Mouse (Mus musculus) activated CD4-positive, CD25-positive, alpha-beta regulatory T cell, adult 4 months (primary cell): Measurements from ENCODE around the gene Was. TPM values are rescaled to one million over a fixed set of nuclear protein-coding genes. Genes with fewer than 3 reads are reported as not detected.
"Not testable (repeated sequence)": the region's sequence is repeated elsewhere in the genome, so short reads cannot be mapped to it uniquely, and the experiment has no call there.

Experiments
- ATAC-seq: one replicate; pipeline ENCODE4 v1.8.0; 2017
- polyA plus RNA-seq, 2 experiments: library from polyadenylated mRNA; unstranded; fragments of 100-300 nt; shearing (Covaris generic); gene quantifications; one replicate each; pipeline ENCODE4 v1.2.1; 2017

Was gene
- polyA plus RNA-seq, 2 experiments from 2014 or later = 24.0 to 27.4 TPM

GRCm38 (mm10) chrX:8073881-8074429 is 16.3 kb downstream of the Was start:
- peak; percentile 3 for ATAC-seq

- no peak for ATAC-seq
Observed at GRCm38 (mm10) chrX:8069166-8069565, 21.1 kb downstream of the Was start.

GRCm38 (mm10) chrX:8051044-8051781 is 39.1 kb downstream of the Was start:
- ATAC-seq = not testable (repeated sequence)

- no peak for ATAC-seq
Observed at GRCm38 (mm10) chrX:8033009-8033408, 57.3 kb downstream of the Was start.

Other genes with a start within 250 kb of the Was start
- 10 to 100 TPM; 15.4 to 21.1 TPM for gene Otud5, start 249.1 kb downstream of the Was start, polyA plus RNA-seq
- gene Pim2, start 212.2 kb downstream of the Was start, polyA plus RNA-seq = 10 to 100 TPM; 37.5 to 40.7 TPM
- 10 to 100 TPM; 11.3 to 17.3 TPM for gene Slc35a2, start 206.5 kb downstream of the Was start, polyA plus RNA-seq
- 100 to 1,000 TPM in 1 of 2 experiments, 10 to 100 TPM in 1; 88.7 to 101 TPM for gene Pqbp1, start 191.2 kb downstream of the Was start, polyA plus RNA-seq
- gene Timm17b, start 191.1 kb downstream of the Was start, polyA plus RNA-seq = 10 to 100 TPM; 95.9 to 96.8 TPM
- gene Gm10491, start 182.7 kb downstream of the Was start, polyA plus RNA-seq = not detected
- gene Gm10490, start 181.0 kb downstream of the Was start, polyA plus RNA-seq = not detected
- gene Pcsk1n, start 170.7 kb downstream of the Was start, polyA plus RNA-seq = not detected
- not detected for gene Eras, start 161.9 kb downstream of the Was start, polyA plus RNA-seq
- 10 to 100 TPM in 1 of 2 experiments, 1 to 10 TPM in 1; 8.7 to 10.0 TPM for gene Hdac6, start 142.6 kb downstream of the Was start, polyA plus RNA-seq
- 10 to 100 TPM; 28.9 to 29.6 TPM for gene Gata1, start 112.4 kb downstream of the Was start, polyA plus RNA-seq
- gene Glod5, start 72.0 kb downstream of the Was start, polyA plus RNA-seq = not detected
- gene Suv39h1, start 15.7 kb downstream of the Was start, polyA plus RNA-seq = 10 to 100 TPM; 14.5 to 22.4 TPM
- gene Wdr13, start 42.4 kb upstream of the Was start, polyA plus RNA-seq = 10 to 100 TPM; 15.8 to 18.9 TPM
- gene Rbm3, start 55.4 kb upstream of the Was start, polyA plus RNA-seq = 100 to 1,000 TPM; 711 to 929 TPM
- gene Tbc1d25, start 85.7 kb upstream of the Was start, polyA plus RNA-seq = 1 to 10 TPM; 4.1 to 4.5 TPM
- 100 to 1,000 TPM; 129 to 202 TPM for gene Ebp, start 103.0 kb upstream of the Was start, polyA plus RNA-seq
- gene Porcn, start 116.0 kb upstream of the Was start, polyA plus RNA-seq = under 1 TPM in 1 of 2 experiments, not detected in 1; 0.38 TPM
- gene Ftsj1, start 161.9 kb upstream of the Was start, polyA plus RNA-seq = 10 to 100 TPM; 16.0 to 21.0 TPM
- under 1 TPM in 1 of 2 experiments, not detected in 1; 0.60 TPM for gene Slc38a5, start 180.6 kb upstream of the Was start, polyA plus RNA-seq
- gene Ssxb10, start 236.9 kb upstream of the Was start, polyA plus RNA-seq = not detected